Mouse (Mus musculus): Measurements from ENCODE around the gene Ak7. TPM values are rescaled to one million over a fixed set of nuclear protein-coding genes. Genes with fewer than 3 reads are reported as not detected.

Ak7 gene
- polyA plus RNA-seq, 1 experiment from 2014 or later = 2.0 TPM

DNA sequence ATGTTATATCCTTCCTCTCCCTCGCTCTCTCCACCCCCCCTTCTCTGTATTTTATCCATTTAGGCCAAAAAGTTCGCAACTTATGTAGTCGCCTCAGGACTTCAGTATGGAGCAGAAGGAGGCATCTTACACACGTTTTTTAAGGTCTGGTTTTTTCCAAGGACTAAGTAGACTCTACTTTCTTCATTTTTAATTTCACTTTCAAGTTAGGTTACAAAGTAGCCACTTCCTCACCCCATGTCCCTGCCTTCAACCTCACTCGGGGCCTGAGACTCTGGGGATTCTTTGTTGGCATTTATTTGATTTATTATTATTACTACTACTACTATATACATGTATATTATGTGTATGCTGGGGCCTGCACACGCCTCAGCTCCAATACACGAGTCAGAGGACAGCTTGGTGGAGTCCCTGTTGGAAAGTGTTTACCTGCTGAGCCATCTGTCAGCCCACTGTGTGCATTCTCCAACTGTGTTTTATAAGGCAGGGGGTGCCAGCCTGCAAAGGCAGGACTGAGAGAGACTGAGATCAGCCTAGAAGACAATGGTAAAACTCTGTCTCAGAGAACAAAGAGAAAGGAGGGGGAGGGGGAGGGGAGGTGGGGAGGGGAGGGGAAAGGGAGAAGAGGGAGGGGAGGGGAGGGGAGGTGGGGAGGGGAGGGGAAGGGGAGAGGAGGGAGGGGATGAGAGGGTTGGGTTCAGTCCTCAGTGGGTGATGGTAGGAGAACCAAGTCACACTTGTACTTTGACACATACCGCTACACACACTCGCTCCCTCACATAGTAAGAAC is 27.8 kb downstream of the Ak7 start:
- no peak overlapping the region for H3K9ac ChIP-seq (replicated peaks)
- WGBS = 75% methylated on average over 9 of the region's 9 CpGs
- no peak overlapping the region for H3K27ac ChIP-seq (replicated peaks)
- no peaks in the 10 kb centered on the region for H3K36me3 ChIP-seq
- no peak for ATAC-seq (replicated peaks)
- H3K4me3 ChIP-seq = no peak overlapping the region
- no peaks in the 10 kb centered on the region for H3K4me1 ChIP-seq
- no peaks in the 10 kb centered on the region for H3K27me3 ChIP-seq
- no peak overlapping the region for H3K4me2 ChIP-seq (replicated peaks)
- no peaks in the 10 kb centered on the region for H3K9me3 ChIP-seq

DNA sequence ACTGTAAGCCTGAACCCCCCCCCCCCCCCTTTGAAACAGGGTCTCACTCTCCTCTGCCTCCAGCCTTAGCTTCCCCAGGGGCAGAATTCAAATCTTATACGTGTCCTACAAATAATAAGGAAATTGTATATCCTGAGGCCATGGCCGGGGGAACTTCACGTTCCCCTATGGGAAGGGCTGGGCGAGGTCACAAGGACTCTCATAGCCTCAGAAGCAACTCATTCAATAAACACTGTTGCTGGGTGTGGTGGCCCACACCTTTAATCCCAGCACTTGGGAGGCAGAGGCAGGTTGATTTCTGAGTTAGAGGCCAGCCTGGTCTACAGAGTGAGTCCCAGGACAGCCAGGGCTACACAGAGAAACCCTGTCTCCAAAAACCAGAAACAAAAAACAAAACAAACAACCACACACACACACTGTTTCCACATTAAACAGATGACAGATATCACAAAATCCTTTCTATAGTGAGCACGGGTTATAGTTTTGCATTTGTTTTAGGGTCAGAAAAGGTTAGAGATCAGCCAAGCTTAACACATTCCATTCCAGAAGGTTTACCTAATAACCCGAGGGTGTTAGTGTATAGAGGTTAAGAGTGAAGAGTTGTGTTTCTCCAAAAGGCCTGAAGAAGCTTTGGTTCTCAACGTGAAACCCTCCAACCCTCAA is 29.6 kb downstream of the Ak7 start:
- Histone ChIP-seq H3K4me1 (no peaks in the 10 kb centered on the region), H3K27ac (replicated peaks) (no peak overlapping the region), H3K4me2 (replicated peaks) (no peak overlapping the region), H3K27me3 (no peaks in the 10 kb centered on the region), H3K9me3 (no peaks in the 10 kb centered on the region), H3K4me3 (no peak overlapping the region), H3K9ac (replicated peaks) (no peak overlapping the region), H3K36me3 (no peaks in the 10 kb centered on the region)
- no peak for ATAC-seq (replicated peaks)
- WGBS = 76% methylated on average over 7 of the region's 7 CpGs

DNA sequence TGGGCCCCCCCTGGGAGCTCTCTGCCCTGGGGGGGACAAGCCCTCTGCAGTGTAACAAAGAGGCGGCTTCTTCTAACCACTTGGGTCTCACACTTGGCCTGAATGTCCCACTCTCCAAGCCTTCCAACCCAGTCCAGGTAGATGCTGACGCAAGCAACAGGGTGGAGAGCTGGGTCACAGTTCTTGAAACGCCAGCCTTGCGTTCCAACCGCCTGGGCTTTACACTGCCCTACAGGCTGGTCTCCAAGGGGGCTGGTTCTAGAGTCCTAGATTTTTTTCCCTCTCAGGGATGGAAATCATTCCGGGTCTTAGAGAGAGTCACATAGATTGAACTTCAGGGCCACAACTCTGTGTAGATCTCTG is 30.1 kb downstream of the Ak7 start:
- no peak for ATAC-seq (replicated peaks)
- H3K4me2 ChIP-seq (replicated peaks) = no peak overlapping the region
- 96% methylated on average over 6 of the region's 6 CpGs for WGBS

DNA sequence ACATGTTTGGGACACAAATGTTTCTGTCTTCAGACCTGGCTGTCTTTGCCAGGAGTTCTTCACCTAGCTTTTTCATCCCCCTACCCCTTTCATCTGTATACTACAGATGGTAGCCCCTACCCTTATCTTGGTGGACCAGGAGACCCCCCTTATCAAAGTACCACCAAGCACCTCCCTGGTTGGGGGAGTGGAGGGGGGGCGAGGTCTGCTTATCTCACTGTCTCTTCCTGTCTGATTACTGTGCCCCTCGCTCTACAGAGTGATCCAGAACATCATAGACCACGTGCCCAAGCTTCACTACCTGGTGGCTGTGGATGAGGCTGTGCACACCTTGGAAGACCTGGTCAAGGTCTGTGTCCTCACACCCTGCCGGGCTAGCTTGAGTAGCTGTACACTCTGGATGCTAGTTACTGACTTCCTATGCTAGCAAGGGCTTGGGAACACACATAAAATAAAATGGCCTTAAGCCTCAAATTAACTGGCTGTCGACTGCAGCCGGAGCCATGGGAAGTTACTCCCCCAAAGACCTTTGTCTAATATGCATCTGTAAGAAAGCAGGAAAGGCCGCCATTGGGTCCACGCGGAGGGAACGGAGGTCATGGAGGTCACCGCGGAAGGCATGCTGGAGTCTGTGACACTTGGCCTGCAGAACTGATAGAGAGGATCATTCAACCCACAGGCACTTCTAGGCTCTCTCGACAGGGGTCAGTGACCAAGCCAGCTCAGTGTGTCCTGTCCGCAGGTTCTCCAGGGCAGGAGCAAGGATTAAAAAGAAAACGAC is 32.7 kb downstream of the Ak7 start:
- H3K4me1 ChIP-seq = no peaks in the 10 kb centered on the region
- no peaks in the 10 kb centered on the region for H3K36me3 ChIP-seq
- ATAC-seq (replicated peaks) = no peak

More for the DNA sequence above, 30.1 kb downstream of the Ak7 start:
- Histone ChIP-seq H3K27me3 (no peaks in the 10 kb centered on the region), H3K27ac (replicated peaks) (no peak overlapping the region), H3K9ac (replicated peaks) (no peak overlapping the region), H3K9me3 (no peaks in the 10 kb centered on the region), H3K4me3 (no peak overlapping the region), H3K36me3 (no peaks in the 10 kb centered on the region), H3K4me1 (no peaks in the 10 kb centered on the region)

GRCm38 (mm10) chr12:105739656-105740055 is 33.9 kb downstream of the Ak7 start:
- Histone ChIP-seq H3K27me3 (no peaks in the 10 kb centered on the region), H3K27ac (replicated peaks) (no peak overlapping the region), H3K4me3 (no peak overlapping the region), H3K9me3 (no peaks in the 10 kb centered on the region), H3K4me1 (no peaks in the 10 kb centered on the region), H3K4me2 (replicated peaks) (no peak overlapping the region), H3K36me3 (no peaks in the 10 kb centered on the region), H3K9ac (replicated peaks) (no peak overlapping the region)
- no peak for ATAC-seq (replicated peaks)
- WGBS = 92% methylated on average over 8 of the region's 8 CpGs

More for the DNA sequence above, 32.7 kb downstream of the Ak7 start:
- no peak overlapping the region for H3K9ac ChIP-seq (replicated peaks)
- H3K9me3 ChIP-seq = no peaks in the 10 kb centered on the region
- no peak overlapping the region for H3K4me2 ChIP-seq (replicated peaks)
- 87% methylated on average over 15 of the region's 15 CpGs for WGBS
- no peak overlapping the region for H3K27ac ChIP-seq (replicated peaks)
- no peaks in the 10 kb centered on the region for H3K27me3 ChIP-seq
- H3K4me3 ChIP-seq = no peak overlapping the region

GRCm38 (mm10) chr12:105748114-105748513 is 42.3 kb downstream of the Ak7 start:
- Histone ChIP-seq H3K4me2 (replicated peaks) (no peak overlapping the region), H3K27ac (replicated peaks) (no peak overlapping the region), H3K9ac (replicated peaks) (no peak overlapping the region), H3K27me3 (no peaks in the 10 kb centered on the region), H3K36me3 (no peaks in the 10 kb centered on the region), H3K4me3 (no peak overlapping the region), H3K9me3 (no peaks in the 10 kb centered on the region), H3K4me1 (no peaks in the 10 kb centered on the region)
- 85% methylated on average over 5 of the region's 5 CpGs for WGBS
- ATAC-seq (replicated peaks) = no peak

DNA sequence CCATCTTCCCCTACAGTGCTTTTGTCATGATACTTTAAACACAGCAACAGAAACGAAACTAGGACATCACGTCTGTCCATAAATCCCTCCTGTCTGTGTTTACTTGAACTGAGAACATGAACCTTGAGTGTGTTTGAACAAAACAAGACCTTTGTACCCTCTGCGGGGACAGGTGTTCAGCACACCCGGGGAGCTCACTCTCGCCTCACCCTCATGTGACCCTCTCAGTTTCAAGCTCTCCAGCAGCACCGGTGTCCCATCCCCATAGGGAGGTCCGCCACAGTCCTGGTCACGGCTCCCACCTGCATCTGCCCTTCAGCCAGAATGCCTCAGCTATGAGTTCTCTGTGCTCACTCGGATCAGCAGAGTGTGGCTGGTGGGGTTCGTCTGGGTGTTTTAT is 48.0 kb downstream of the Ak7 start:
- Histone ChIP-seq H3K27ac (replicated peaks) (no peak overlapping the region), H3K36me3 (no peaks in the 10 kb centered on the region), H3K27me3 (no peaks in the 10 kb centered on the region), H3K4me2 (replicated peaks) (no peak overlapping the region), H3K9ac (replicated peaks) (no peak overlapping the region), H3K4me3 (no peak overlapping the region), H3K4me1 (no peaks in the 10 kb centered on the region), H3K9me3 (no peaks in the 10 kb centered on the region)
- ATAC-seq (replicated peaks) = no peak
- WGBS = 90% methylated on average over 10 of the region's 10 CpGs

DNA sequence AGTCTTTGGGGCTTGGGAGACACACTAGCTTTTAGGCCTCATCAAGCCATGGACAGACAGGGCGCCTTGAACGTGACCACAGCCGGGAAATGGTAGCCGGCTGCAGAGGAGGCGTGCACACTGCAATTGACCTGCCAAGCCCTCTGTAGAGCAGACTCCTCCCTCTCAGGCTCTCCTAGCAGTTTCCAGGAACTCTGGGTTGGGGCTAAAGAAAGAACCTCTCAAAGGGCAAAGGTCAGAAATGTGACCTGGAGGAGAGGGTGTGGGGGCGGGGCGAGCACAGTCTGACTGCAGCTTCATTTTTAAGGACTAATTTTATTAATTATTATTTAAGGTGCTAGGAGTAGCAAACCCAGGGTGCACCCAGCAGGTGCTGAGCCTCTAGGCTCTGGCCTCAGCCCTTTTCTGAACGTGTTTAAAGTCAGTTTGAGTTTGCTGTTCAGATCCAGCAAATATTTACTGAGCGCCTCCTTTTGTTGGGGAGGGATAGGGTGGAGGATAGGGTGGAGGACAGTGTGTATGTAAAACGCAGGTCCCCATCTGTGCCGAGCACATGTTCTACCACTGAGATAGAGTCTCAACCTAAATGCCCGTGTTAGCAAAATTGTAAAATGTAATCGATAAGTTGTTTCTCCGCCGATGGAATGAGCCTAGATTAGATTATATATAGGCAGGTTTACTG is 52.2 kb downstream of the Ak7 start:
- no peaks in the 10 kb centered on the region for H3K9me3 ChIP-seq
- H3K4me2 ChIP-seq (replicated peaks) = no peak overlapping the region
- H3K27me3 ChIP-seq = no peaks in the 10 kb centered on the region
- no peaks in the 10 kb centered on the region for H3K4me1 ChIP-seq
- no peak overlapping the region for H3K9ac ChIP-seq (replicated peaks)
- 57% methylated on average over 15 of the region's 15 CpGs for WGBS
- H3K27ac ChIP-seq (replicated peaks) = no peak overlapping the region
- no peak overlapping the region for H3K4me3 ChIP-seq
- no peaks in the 10 kb centered on the region for H3K36me3 ChIP-seq
- ATAC-seq (replicated peaks) = no peak

- no peak for ATAC-seq (replicated peaks)
- Histone ChIP-seq H3K4me3 (no peak overlapping the region), H3K27ac (replicated peaks) (no peak overlapping the region), H3K9ac (replicated peaks) (no peak overlapping the region), H3K4me2 (replicated peaks) (no peak overlapping the region), H3K36me3 (no peaks in the 10 kb centered on the region), H3K4me1 (no peaks in the 10 kb centered on the region), H3K27me3 (no peaks in the 10 kb centered on the region), H3K9me3 (no peaks in the 10 kb centered on the region)
- WGBS = 78% methylated on average over 2 of the region's 2 CpGs
Measured at GRCm38 (mm10) chr12:105758911-105759310, 53.1 kb downstream of the Ak7 start.

DNA sequence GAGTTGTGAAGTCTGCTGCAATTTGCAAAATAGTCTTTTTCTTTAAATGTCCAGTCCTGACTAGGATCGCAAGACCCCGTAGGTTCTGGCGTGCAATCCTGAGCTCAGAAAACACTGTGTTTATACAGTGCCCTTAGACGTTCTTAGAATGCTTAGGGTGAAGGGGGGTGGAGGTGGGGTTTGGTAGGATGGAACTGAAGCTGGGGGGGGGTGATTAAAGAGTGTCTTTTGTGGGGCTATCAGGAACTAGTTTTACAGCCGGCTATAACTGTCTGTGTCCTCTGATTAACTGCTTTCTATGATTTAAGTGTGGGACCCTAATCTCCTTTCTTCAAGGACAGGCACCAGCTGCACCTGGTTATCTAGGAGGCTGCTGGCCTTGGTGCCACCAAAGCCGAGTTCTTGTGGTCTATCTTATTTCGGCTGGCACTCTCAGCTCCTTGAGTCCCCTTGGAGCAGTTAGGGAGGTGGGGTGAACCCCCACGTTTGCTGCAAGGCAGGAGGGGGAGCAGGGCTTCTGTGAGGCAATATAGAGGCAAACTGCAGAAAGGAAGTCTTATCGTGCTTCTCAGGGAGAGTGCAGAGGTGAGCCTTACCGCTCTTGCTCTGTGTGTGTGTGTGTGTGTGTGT is 54.2 kb downstream of the Ak7 start:
- Histone ChIP-seq H3K27ac (replicated peaks) (no peak overlapping the region), H3K36me3 (no peaks in the 10 kb centered on the region), H3K4me1 (no peaks in the 10 kb centered on the region), H3K9ac (replicated peaks) (no peak overlapping the region), H3K4me2 (replicated peaks) (no peak overlapping the region), H3K4me3 (no peak overlapping the region), H3K27me3 (no peaks in the 10 kb centered on the region), H3K9me3 (no peaks in the 10 kb centered on the region)
- ATAC-seq (replicated peaks) = no peak
- 74% methylated on average over 10 of the region's 10 CpGs for WGBS

- Histone ChIP-seq H3K4me1 (no peaks in the 10 kb centered on the region), H3K4me3 (no peak overlapping the region), H3K9ac (replicated peaks) (no peak overlapping the region), H3K27me3 (no peaks in the 10 kb centered on the region), H3K27ac (replicated peaks) (no peak overlapping the region), H3K36me3 (no peaks in the 10 kb centered on the region), H3K4me2 (replicated peaks) (no peak overlapping the region), H3K9me3 (no peaks in the 10 kb centered on the region)
- 81% methylated on average over 11 of the region's 11 CpGs for WGBS
- no peak for ATAC-seq (replicated peaks)
Measured at GRCm38 (mm10) chr12:105761171-105761570, 55.4 kb downstream of the Ak7 start.
